Mouse (Mus musculus) Muller cell, postnatal 12 days (primary cell): ENCODE data around the gene Adcy10.
A peak's percentile ranks its signal among the peaks of the same experiment; 100 is the strongest.

Experiments used
- DNase-seq: peaks from one replicate; pipeline ENCODE4 v3.0.0-alpha.2; 2015; ENCODE audit errors: inconsistent ontology term

The Adcy10 gene

GRCm38 (mm10) chr1:165536079-165536675, 51.2 kb downstream of the Adcy10 start:
- peak; percentile 5 for DNase-seq

DNA sequence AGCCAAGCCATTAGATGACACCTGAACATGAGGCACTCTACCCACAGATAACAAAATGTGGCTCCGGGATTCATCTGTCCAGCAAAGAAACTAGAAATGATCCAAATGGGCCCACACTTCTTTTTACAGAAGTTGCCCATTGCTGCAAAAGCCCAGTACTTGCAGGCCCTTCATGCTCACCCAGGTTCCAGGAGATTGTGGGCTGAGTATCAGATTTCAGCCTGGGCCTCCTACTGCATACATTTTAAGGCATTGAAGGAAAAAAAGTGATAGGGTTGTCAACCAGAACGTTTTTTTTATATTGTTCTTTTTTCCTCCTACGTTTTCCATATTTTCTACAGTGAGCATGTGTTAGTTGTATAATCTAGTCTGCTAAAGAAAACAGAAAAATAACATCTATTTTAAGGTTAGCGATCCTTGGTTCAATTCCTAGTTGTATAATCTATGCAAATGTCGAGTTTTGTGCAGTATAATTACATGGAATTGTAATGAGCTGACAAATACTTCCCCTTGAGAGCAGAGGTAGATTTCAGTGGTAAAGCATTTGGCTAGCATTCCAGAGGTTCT, 52.3 kb downstream of the Adcy10 start:
- no peak for DNase-seq

- DNase-seq: no peak
Observed at GRCm38 (mm10) chr1:165556711-165557110, 71.7 kb downstream of the Adcy10 start.

DNA sequence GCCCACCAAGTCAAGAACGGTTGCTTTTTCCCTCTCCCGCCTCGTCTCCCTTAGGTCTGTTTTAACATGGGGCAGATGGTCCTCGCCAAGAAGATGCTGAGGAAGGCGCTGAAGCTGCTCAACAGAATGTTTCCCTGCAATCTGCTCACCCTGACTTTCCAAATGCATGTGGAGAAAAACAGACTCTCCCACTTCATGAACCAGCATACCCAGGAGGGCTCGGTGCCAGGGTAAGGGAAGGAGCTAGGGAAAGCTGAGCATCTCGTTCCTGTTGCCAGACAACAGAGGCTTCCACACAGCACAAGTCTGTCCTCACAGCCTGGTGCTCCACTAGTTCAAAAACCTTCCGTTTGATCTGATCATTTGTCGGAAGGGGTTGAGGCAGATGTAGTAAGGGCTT, 74.1 kb downstream of the Adcy10 start:
- no peak for DNase-seq

GRCm38 (mm10) chr1:165565283-165565682, 80.3 kb downstream of the Adcy10 start:
- no peak for DNase-seq

DNA sequence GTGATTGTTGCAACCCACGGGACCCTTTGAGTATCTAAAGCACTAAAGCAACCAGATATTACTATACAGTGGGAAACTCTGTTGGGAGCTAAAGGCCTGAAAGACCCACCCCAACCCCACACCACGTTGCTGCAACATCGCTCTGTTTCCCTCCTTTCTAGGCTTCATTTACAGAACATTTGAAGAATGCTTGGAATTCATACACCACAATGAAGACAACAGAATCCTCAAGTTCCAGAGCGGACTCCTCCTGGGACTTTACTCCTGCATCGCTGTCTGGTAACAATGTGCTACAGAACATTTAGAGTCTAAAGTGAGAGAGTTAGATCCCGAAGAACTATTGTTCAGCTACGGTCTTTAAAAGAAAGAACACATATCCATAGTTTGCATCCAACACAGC, 82.5 kb downstream of the Adcy10 start:
- DNase-seq: peak; percentile 72

DNA sequence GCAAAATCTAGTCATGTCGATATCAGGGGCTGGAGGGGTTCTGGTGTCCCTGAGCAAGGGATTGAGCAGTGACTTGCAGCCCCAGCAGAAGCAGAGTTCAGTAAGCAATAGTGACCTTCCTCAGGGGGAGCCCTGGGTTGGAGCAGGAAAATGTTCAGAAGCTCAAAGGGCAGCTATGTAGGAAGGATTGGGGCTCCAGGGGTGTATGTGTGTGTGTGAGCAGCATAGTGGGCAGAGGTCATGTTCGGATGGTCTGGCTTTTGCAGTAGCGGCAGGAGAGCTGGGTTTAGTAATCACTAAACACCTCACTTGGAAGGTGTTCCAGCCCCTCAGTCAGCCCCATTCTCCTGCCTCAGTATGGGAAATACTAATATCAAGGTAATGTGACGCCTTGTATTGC, 91.0 kb downstream of the Adcy10 start:
- no peak for DNase-seq

DNA sequence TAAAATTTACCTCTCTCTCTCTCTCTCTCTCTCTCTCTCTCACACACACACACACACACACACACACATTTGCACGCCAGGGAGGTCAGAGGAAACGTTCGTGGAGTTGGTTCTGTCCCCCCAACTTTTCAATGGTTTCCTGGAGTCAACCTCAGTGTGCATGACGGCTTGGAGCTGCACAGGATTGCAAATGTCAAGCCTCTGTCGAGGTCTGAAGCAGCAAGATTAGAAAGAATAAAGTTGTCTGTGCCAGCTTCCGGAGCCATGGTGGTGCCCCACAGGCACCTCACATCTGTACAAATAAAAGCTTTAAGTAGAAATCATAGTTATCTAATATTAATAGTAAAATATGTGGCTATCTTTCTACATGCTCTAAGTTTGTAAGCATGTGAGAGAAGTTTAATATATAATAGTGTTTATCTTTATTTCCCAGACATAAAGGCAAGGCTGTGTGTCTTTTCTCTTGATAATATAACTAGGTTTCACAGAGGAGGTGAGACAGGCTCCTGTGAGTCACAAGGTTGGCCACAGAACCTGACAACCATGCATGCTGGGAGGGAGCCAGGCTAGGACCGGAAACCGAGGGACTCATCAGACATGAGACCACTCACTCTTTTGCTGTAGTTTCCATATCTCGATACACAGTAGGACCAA, 91.6 kb downstream of the Adcy10 start:
- DNase-seq: no peak

GRCm38 (mm10) chr1:165579332-165579731, 94.3 kb downstream of the Adcy10 start:
- DNase-seq: no peak

DNA sequence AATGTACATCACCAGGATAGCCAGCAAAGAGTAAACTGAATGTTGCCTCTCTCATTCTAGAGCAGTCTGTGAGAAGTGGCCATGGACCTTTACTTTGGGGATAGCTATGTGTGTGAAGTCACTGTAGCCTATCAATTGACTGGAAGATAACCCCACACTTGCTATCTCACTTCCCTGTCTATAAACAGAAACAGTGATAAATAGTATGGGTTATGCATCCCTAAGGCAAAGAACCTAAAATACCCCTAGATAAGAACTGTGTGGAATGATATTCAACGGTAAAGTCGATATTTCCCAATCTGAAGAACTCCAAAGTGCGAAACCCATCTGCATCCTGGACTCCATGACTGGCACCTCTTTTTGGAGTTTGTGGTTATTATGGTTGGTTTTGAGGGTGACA, 96.3 kb downstream of the Adcy10 start:
- no peak for DNase-seq

DNA sequence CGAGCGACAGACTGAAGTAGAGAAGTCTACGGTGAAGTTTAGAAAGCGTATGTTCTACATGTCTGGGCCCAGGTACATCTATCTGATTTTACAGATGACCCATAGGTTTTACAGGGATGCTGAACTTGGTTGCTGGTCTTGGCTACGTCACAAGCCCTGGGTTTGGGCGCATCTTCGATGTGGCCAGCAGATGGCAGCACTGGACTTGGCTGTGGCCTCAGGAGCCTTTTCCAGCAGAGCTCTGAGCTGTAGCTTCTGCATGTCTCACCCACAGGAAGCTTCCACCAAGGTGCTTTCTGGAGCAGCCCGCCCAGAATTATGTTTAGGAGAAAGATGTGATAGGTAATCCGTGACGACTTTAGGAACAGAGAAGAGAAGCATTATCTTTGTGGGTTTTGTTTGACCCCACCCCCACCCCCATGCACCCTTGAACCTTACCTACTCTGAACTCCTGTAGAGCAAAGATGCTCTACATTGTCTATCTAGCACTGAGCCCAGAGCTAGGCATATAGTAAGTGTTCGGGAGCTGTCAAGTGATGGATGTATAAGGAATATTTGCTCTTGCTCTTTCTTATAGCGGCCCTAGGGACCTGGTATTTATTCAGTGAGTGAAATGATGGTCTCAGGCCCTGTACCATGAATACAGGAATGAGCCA, 98.7 kb downstream of the Adcy10 start:
- peak; percentile 66 for DNase-seq

- DNase-seq: no peak
Observed at GRCm38 (mm10) chr1:165585389-165586104, 100.6 kb downstream of the Adcy10 start.

DNA sequence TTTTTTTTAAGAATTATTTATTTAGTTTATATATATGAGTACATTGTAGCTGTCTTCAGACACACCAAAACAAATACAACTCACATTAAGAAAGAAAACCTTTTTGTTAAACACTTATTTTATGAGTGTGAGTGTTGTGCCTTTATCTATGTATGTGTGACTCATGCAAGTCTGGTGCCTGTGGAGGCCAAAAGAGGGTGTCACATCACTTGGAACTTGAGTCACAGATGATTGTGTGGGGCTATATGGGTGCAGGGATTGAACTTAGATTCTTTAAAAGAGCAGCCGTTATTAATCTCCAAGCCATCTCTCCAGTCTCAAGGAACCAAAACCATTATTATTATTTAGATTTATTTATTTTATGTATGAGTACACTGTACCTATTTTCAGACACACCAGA, 101.4 kb downstream of the Adcy10 start:
- no peak for DNase-seq

GRCm38 (mm10) chr1:165587845-165588244, 102.9 kb downstream of the Adcy10 start:
- DNase-seq: no peak

GRCm38 (mm10) chr1:165589280-165590048, 104.5 kb downstream of the Adcy10 start:
- DNase-seq: no peak

GRCm38 (mm10) chr1:165590760-165591159, 105.8 kb downstream of the Adcy10 start:
- no peak for DNase-seq

DNA sequence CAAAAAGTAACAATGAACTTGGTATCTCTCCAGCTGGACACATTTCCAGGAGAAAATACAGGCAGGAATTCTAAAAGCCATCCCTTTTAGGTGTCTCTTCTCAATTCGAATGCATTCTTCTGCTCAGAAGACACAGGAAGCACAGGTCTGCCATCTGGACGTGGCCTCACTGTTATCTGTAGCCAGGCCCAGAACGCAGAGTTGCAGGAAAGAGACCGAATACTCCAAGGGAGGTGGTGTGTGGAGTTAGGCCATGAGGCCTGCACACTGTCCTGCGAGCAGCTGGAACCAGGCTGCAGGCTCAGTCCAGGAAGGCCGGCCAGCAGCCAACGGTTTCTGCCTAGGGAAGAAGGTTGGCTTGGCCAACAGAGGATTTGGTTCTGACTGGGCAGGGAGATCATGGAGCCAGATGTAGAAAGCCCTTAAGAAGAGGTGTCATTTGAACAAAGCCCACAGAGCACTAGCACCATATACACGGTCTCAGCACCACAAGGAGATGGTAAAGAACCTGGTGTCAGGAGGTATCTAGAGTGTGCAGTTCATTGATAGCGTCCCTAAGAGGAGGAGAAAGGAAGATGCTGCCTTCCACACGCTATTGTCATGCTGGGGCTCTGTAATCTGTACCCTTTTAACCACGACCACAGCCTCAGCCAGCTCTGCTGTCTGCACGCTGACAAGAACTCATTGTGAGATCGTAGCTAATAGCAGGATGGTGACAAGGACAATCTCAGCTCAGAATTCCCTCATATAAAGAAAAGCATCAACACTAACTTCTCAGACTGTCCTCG, 107.5 kb downstream of the Adcy10 start:
- DNase-seq: no peak

GRCm38 (mm10) chr1:165594699-165595421, 109.9 kb downstream of the Adcy10 start:
- no peak for DNase-seq

- DNase-seq: no peak
Observed at GRCm38 (mm10) chr1:165601775-165602280, 116.8 kb downstream of the Adcy10 start.

DNA sequence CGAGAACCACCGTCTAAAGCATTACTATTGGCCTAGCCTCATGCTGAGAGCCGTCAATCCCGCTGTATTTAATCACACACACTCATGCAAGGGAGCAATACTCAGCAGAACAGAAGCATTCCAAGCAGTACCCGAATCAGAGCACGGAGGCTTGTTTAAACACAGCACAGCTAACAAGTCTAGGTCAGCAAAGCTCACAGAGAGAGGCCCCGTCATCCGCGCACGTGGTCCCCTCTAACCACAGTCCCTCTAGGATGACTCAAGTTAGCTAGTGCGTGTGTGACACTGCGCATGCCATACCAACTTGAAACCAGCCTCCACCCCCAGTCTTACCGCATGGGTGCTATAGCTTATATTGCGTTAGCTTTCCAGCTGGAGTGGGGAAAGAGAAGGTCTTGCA, 118.2 kb downstream of the Adcy10 start:
- DNase-seq: no peak
